Mouse (Mus musculus): ENCODE data around the gene Psmd4.
A peak's percentile ranks its signal among the peaks of the same experiment; 100 is the strongest.
"Not testable (repeated sequence)": the region's sequence is repeated elsewhere in the genome, so short reads cannot be mapped to it uniquely, and the experiment has no call there.

Psmd4 gene

GRCm38 (mm10) chr3:95024551-95024950 lies 17.9 kb downstream of the Psmd4 start:
- DNase-seq: peak; percentile 17 to 27

GRCm38 (mm10) chr3:95020956-95021355 lies 21.5 kb downstream of the Psmd4 start:
- DNase-seq: not testable (repeated sequence)

- DNase-seq: no peak
Observed at GRCm38 (mm10) chr3:95018741-95019140, 23.7 kb downstream of the Psmd4 start.

- no peak for DNase-seq
Observed at GRCm38 (mm10) chr3:95016532-95017056, 25.8 kb downstream of the Psmd4 start.

- DNase-seq: peak; percentile 96 to 97
Observed at GRCm38 (mm10) chr3:95015891-95016531, 26.4 kb downstream of the Psmd4 start.

GRCm38 (mm10) chr3:95015337-95015872 lies 27.0 kb downstream of the Psmd4 start, which contains the start of gene Zfp687:
Gene Zfp687 (minus strand): TSS chr3:95015448.
- DNase-seq: peak; percentile 98 to 100

GRCm38 (mm10) chr3:95014428-95015151 lies 27.8 kb downstream of the Psmd4 start:
- peak; percentile 38 to 65 for DNase-seq

- DNase-seq: peak in 1 of 2 experiments; percentile 58
Observed at GRCm38 (mm10) chr3:95013699-95014427, 28.6 kb downstream of the Psmd4 start.

GRCm38 (mm10) chr3:95012982-95013381 lies 29.4 kb downstream of the Psmd4 start:
- no peak for DNase-seq

- DNase-seq: no peak
Observed at GRCm38 (mm10) chr3:95010396-95010795, 32.0 kb downstream of the Psmd4 start.

GRCm38 (mm10) chr3:95007706-95008105 lies 34.7 kb downstream of the Psmd4 start:
- no peak for DNase-seq

- DNase-seq: no peak
Observed at GRCm38 (mm10) chr3:95005651-95006050, 36.8 kb downstream of the Psmd4 start.

- DNase-seq: no peak
Observed at GRCm38 (mm10) chr3:95003273-95003672, 39.1 kb downstream of the Psmd4 start.

GRCm38 (mm10) chr3:95002569-95002968 lies 39.8 kb downstream of the Psmd4 start:
- DNase-seq: no peak

- peak; percentile 76 to 93 for DNase-seq
Observed at GRCm38 (mm10) chr3:94996946-94997345, 45.5 kb downstream of the Psmd4 start.

GRCm38 (mm10) chr3:94989159-94989761 lies 53.2 kb downstream of the Psmd4 start:
- peak in 1 of 2 experiments; percentile 12 for DNase-seq

GRCm38 (mm10) chr3:94987578-94987977 lies 54.8 kb downstream of the Psmd4 start:
- DNase-seq: peak; percentile 43 to 58

GRCm38 (mm10) chr3:94985513-94985912 lies 56.9 kb downstream of the Psmd4 start:
- no peak for DNase-seq

GRCm38 (mm10) chr3:94984312-94984711 lies 58.1 kb downstream of the Psmd4 start:
- DNase-seq: no peak
